Mouse (Mus musculus) erythroblast, embryonic 14.5 days (primary cell): ENCODE data around the gene Clstn2.

Source experiments
- GATA1 ChIP-seq: IDR thresholded peaks from 2 replicates; pipeline ENCODE4 v1.6.1; 2012; ENCODE audit warnings: low read length, inconsistent platforms, mixed read lengths
- TAL1 ChIP-seq: IDR thresholded peaks from 3 replicates; pipeline ENCODE4 v1.6.1; 2012; ENCODE audit warnings: low read length, inconsistent platforms, mixed read lengths

DNA sequence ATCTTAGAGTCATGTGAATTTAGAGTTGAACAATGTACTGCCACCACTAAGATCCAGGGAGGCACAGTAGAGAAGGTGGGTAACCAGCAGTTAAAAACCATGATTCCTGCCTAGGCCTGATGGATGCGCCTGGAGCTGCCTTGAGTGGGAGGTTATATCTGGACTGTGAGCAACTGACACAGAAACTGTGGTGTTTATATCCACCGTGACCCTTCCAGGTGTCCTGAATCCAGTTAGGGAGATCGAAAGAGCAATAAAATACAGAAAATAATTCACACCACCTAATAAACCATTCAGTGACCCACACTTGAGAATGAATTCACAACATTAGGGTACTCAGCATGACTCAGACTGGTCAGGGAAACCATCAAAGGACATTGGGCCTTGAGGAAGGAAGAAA, 141.6 kb downstream of the Clstn2 start:
- TF ChIP-seq GATA1 (no peak), TAL1 (no peak)
